Mouse (Mus musculus): ENCODE data around the gene Unc13b. TPM values are rescaled to one million over a fixed set of nuclear protein-coding genes. Genes with fewer than 3 reads are reported as not detected.

Unc13b gene
- 12.0 TPM for polyA plus RNA-seq (2015; fragmentation: Illumina TruSeq; extraction: RNeasy Lipid Tissue Mini Kit (QIAGEN cat#74804); ENCODE audit: insufficient read depth, low read depth, low replicate concordance)

GRCm38 (mm10) chr4:43058753-43059654, at the start of gene Unc13b:
TSS of gene Unc13b (plus strand) at chr4:43058953.

GRCm38 (mm10) chr4:43010161-43011038, 48.4 kb upstream of the Unc13b start, which contains the start of gene Fancg:
TSS of gene Fancg (minus strand) at chr4:43010506.

GRCm38 (mm10) chr4:43025084-43025960, 33.4 kb upstream of the Unc13b start, which contains the start of gene Pigo:
TSS of gene Pigo (minus strand) at chr4:43025819.

GRCm38 (mm10) chr4:43031237-43031995, 27.3 kb upstream of the Unc13b start, which contains the start of gene Stoml2:
TSS of gene Stoml2 (minus strand) at chr4:43031710.

GRCm38 (mm10) chr4:43045659-43046302, 13.0 kb upstream of the Unc13b start, which contains the start of gene Fam214b:
TSS of gene Fam214b (minus strand) at chr4:43046220.

GRCm38 (mm10) chr4:43266623-43267322, 208.0 kb downstream of the Unc13b start, which contains the start of gene Atp8b5:
TSS of gene Atp8b5 (plus strand) at chr4:43267159.

Other genes with a start within 250 kb of the Unc13b start
- gene Fam205a1, start 205.1 kb upstream of the Unc13b start, polyA plus RNA-seq (2015; fragmentation: Illumina TruSeq; extraction: RNeasy Lipid Tissue Mini Kit (QIAGEN cat#74804); ENCODE audit: insufficient read depth, low read depth, low replicate concordance) = not detected
- not detected for gene Gm12394, start 202.2 kb upstream of the Unc13b start, polyA plus RNA-seq (2015; fragmentation: Illumina TruSeq; extraction: RNeasy Lipid Tissue Mini Kit (QIAGEN cat#74804); ENCODE audit: insufficient read depth, low read depth, low replicate concordance)
- gene Fam205c, start 184.7 kb upstream of the Unc13b start, polyA plus RNA-seq (2015; fragmentation: Illumina TruSeq; extraction: RNeasy Lipid Tissue Mini Kit (QIAGEN cat#74804); ENCODE audit: insufficient read depth, low read depth, low replicate concordance) = not detected
- gene Phf24, start 142.3 kb upstream of the Unc13b start, polyA plus RNA-seq (2015; fragmentation: Illumina TruSeq; extraction: RNeasy Lipid Tissue Mini Kit (QIAGEN cat#74804); ENCODE audit: insufficient read depth, low read depth, low replicate concordance) = 0.63 TPM
- gene Dnajb5, start 109.1 kb upstream of the Unc13b start, polyA plus RNA-seq (2015; fragmentation: Illumina TruSeq; extraction: RNeasy Lipid Tissue Mini Kit (QIAGEN cat#74804); ENCODE audit: insufficient read depth, low read depth, low replicate concordance) = 4.4 TPM
- gene 1700022I11Rik, start 89.3 kb upstream of the Unc13b start, polyA plus RNA-seq (2015; fragmentation: Illumina TruSeq; extraction: RNeasy Lipid Tissue Mini Kit (QIAGEN cat#74804); ENCODE audit: insufficient read depth, low read depth, low replicate concordance) = not detected
- gene Vcp, start 58.4 kb upstream of the Unc13b start, polyA plus RNA-seq (2015; fragmentation: Illumina TruSeq; extraction: RNeasy Lipid Tissue Mini Kit (QIAGEN cat#74804); ENCODE audit: insufficient read depth, low read depth, low replicate concordance) = 46.2 TPM
- 1.2 TPM for gene Fancg, start 48.4 kb upstream of the Unc13b start, polyA plus RNA-seq (2015; fragmentation: Illumina TruSeq; extraction: RNeasy Lipid Tissue Mini Kit (QIAGEN cat#74804); ENCODE audit: insufficient read depth, low read depth, low replicate concordance)
- gene Pigo, start 33.1 kb upstream of the Unc13b start, polyA plus RNA-seq (2015; fragmentation: Illumina TruSeq; extraction: RNeasy Lipid Tissue Mini Kit (QIAGEN cat#74804); ENCODE audit: insufficient read depth, low read depth, low replicate concordance) = 11.2 TPM
- gene Stoml2, start 27.2 kb upstream of the Unc13b start, polyA plus RNA-seq (2015; fragmentation: Illumina TruSeq; extraction: RNeasy Lipid Tissue Mini Kit (QIAGEN cat#74804); ENCODE audit: insufficient read depth, low read depth, low replicate concordance) = 13.3 TPM
- 8.0 TPM for gene Fam214b, start 12.7 kb upstream of the Unc13b start, polyA plus RNA-seq (2015; fragmentation: Illumina TruSeq; extraction: RNeasy Lipid Tissue Mini Kit (QIAGEN cat#74804); ENCODE audit: insufficient read depth, low read depth, low replicate concordance)
- gene Atp8b5, start 208.2 kb downstream of the Unc13b start, polyA plus RNA-seq (2015; fragmentation: Illumina TruSeq; extraction: RNeasy Lipid Tissue Mini Kit (QIAGEN cat#74804); ENCODE audit: insufficient read depth, low read depth, low replicate concordance) = 0.28 TPM

All from pancreas, adult 10 weeks (tissue).